Mouse (Mus musculus) cerebellum, adult 18-20 months (tissue): ENCODE measurements around the gene Mindy2.
A peak's percentile ranks its signal among the peaks of the same experiment; 100 is the strongest.

ENCODE experiments used
- DNase-seq, 2 experiments: peaks; one replicate each; pipeline ENCODE4 v3.0.0; 2021

The Mindy2 gene

DNA sequence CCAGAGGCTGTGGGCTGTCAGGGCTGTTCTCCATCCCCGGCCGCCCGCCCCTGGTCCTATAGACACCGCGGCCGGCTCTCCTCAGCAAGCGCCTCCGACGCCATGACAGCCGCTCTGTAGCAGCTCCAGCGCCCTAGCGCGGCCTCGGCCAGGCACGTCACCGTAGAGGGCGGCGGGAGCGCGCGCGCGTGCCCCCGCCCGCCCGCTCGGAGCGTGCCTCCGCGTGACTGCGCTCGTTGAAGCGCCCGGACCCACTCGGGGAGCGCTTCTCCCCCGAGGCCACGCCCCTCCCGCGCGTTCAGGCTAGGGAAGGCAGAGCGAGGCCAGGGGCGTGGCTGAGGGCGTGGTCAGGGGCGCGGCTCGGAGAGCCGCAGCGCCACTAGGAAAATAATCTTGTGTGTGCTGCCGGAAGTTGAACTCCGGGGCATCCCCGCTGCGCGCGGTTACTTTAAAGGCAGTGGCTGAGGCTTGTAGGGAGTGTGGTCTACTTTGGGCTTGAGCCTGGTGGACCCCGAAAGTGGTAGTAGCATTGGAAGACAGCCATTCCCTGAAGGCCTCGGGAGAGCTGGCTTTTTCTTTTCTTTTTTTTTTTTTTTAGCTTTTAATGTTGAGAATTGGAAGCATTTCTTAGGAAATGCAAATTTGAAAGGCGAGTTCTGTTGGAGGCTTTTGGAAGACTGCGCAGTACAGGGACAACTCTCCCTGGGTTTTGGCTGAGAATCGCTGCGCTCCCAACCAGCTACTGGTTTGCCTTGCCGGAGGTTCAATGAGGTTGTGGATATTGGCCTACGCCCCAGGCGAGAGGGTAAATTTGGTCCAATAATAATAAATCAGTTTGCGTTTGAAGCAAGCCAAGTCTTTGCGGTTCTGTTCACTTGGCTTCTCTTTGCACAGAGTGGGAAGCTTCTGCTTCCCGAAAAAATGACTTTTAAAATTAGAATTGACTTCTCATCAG is at the start of gene Mindy2:
TSS of gene Mindy2 (minus strand) at position 162 of the 955 bp plus-strand sequence.
- DNase-seq, result peak; percentile 100

DNA sequence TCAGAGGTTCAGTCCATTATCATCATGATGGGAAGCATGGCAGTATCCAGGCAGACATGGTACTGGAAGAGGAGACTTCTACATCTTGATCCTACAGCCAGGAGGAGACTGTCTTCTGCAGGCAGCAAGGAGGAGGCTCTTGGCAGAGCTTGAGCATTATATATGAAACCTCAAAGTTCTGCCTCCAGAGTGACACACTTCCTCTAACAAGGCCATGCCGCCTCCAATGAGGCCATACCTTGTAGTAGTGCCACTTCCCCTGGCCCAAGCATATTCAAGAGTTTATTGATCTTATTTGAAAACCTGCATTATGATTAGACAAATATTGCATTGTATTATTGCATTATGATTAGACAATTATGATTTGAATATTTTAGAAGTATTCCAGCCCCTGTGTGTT is 49.5 kb upstream of the Mindy2 start:
- DNase-seq, result no peak

DNA sequence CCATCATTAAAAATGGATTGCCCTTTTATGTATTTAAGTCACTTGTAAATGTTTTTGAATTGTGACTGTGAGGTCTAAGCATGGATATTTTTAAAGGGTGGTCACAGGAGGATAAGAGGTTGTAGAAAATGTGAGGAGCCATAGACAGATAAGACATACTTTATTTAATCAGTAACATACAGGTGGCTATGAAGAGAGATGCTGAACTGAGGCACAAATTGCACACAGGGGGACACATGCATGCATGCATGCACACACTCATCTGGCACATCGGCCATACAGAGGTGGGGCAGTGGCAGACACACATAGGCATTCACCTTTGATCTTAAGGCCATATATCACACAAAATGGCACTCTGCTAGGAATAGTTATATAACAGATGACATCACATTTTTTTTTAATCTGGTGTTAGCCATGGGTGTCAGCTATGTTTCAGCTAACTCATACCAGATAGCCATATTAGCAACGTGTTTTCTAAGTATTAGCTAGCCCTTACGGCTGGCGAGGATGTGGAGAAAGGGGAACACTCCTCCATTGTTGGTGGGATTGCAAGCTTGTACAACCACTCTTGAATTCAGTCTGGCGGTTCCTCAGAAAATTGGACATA is 46.7 kb upstream of the Mindy2 start:
- DNase-seq, result no peak

DNA sequence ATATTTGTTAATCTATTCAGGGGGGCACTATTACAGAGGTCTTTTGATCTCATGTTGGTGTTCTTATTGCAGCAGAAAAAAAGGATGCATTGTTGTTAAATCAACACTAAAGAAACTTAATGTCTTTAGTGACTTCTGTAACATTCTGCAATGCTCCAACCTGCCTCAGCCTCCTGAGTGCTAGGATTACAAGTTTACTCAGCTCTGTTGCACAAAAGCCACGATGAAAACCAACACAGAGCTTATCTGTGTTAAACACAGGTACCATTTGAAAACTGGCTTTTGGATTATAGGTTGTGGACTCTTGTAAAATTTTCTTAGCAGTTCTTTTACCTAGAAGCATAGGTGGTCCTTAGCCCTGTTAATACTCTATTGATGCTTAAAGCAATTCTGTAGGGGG is 41.1 kb upstream of the Mindy2 start:
- no peak for DNase-seq

DNA sequence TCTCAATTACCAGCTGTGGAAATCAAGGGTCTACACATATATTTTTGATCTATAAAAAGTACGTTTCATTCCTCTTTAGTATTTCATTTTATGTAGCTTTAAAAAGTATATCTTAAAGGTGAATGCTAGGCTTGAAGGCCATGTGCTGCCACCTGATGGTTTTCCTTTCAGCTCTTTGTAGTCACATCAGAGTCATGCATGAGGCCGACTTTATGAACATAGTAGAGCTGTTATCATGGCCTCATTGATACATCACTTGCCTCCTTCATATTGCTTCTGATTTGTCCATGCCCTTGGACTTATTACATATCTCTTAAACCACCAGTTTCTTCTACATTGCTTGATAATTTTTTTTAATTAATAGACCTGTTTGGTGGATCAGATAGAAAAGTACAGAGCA is 38.7 kb upstream of the Mindy2 start:
- DNase-seq, result no peak

DNA sequence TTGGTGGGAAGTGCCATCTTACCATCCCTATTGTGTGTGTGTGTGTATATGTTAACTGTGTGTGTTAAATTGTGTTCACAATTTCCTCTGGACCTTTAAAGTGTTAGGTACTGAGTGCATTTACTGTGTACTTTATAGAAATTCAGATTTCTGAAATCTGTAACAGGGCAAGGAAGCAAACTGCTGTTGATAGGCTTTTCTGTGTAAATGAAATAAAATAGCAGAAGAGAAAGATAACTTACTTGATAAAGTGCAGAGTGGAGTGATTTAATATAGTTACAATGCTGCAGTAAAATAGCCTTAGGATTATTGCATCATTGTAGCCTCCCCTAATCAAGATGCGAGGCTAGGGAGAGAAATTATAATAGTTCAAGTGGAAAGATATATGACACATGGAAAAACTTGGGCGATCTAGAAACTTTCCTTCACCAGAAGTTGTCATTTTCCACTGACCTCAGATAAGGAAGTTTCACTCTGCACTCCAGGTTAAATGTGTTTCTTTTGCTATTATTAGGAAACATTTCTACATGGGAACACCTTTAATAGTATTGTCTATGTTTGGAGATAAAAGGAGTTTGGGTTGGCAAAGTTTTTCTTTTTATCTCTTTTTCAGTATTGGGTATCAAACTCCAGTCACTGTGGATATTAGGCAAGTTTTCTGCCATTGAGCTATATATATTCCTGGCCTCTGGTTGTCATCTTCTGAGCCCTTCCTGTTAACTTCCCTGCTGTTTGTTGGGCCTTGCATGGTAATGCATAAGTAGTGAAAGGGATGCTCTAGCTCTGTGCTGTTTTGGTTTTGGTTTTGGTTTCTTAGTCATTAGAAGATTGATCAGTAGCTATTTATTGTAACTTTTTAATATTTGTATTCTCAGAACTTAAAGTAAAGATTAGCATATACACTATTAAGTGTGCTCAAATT is 35.1 kb upstream of the Mindy2 start:
- no peak for DNase-seq

DNA sequence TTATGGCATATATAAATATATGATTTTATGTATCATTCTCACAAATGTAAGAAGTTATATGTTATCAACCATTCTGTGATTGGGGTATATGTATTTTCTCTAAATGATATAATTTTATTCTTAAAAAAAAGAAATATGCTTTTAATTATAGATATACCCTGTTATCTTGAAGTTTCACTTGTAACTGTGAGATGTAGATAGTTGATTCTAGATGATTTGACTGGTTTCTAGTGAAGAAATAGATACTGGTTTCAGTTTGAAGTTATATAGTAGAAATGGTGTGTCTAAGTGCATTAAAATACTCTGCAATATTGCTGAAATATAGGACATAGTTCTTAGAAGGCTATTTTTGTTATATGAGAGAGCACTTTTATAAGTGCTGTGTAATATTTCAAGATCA is 33.6 kb upstream of the Mindy2 start:
- DNase-seq, result no peak

DNA sequence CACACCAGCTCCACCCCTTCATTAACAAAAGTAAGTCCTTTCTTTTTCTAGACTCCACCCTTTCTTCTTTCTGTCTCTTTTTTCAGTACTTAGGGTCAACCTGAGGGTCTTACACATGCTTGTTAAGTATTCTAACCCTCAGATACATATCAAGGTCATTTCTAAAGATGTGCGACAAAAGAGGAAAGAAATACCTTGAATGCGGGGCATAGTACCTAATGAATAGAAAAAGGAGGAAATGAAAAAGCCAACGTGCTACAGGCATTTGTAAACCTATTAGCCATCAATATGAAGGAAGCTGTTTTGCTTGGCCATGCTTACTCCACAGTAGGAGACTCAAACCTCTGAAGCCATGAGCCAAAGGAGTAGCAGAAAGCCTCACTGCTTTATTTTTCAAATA is 33.0 kb upstream of the Mindy2 start:
- no peak for DNase-seq

DNA sequence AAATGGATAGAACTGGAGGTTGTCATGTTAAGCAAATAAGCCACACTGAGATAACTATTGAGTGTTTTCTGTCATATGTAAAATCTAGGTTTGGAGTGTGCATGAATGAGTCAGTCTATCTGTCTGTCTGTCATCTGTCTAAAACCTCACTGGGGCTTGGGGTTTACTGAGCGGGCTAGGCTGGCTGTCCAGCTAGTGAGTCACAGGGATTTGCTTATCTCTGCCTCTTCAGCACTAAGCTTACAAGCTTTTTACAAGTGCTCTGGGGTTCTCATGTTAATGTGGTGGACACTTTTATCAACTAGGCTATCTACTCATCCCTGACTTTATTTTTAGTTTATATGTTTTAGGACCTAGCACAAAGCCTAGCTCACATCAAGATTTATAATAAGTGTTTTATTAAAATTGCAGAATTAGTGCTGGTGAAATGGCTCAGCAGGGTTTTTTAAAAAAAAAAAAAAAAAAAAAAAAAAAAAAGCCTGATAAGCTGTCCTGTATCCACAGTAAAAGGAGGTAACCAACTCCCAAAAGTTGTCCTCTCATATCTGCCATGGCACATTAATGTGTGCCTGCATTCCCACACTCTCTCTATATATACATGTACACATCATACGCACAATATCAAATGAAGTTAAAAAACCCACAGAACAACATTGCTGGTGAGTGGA is 31.5 kb upstream of the Mindy2 start:
- no peak for DNase-seq

DNA sequence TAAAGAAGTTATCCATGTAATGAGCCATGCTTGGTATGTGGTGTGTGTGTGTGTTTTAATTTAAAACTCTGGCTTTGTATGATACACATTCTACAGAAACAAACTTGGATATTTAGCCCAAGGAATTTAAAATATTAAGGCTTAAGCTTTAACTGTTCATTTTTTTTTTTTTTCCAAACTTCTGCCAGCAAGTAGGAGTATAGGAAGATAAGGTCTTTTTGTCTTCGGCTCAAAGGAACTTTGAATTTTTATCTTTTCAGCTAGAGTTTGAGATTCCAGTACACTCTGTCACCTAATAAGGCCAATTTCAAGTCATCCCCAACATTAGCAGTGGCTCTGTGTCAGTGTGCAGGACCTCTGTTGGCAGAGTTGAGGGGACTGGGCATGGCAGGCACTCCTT is 25.2 kb upstream of the Mindy2 start:
- DNase-seq, result no peak

DNA sequence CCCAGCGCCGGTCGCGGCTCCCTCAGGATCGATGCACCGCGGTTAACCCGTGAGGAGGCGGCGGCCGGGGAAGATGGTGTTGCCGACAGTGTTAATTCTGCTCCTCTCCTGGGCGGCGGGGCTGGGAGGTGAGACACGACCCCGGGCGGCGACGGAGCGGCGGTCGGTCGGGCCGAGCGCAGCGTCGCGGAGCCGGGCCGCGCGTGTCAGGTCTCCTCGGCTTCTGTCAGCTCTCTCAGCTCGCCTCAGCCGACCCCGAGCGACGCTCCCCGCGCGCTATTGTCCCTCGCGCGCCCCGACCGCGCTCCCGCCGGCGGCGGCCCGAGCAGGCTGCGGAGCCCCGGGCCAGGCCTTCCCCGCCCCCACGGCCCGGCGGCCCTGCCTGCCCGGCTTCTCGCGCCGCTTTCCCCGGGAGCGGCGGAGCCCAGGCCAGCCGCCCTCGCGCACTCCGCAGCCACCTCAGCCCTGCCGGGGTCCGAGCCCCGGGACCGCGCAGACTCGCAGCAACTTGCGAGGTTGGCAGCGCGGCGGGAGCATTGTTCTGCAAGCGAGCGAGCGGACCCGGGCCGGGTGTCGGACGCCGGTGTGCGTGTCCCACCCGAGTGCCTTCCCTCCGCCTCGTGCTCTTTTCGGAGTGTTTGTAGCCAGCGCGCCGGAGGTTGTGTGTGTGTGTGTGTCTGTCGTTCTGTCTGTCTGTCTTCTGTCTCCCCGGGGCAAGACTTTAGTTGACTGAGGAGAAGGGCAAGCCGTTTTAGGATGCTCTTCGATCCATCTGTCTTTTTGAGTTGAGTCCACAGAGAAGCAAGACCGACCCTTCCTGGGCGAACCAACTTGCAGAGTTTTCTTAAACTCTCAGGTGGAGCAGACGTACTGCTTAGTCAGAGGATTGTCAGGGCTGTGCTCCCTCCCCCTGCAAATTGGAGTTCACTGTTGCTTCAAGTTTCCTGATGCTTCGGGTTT is 22.4 kb upstream of the Mindy2 start:
- DNase-seq, result peak; percentile 55 to 74

DNA sequence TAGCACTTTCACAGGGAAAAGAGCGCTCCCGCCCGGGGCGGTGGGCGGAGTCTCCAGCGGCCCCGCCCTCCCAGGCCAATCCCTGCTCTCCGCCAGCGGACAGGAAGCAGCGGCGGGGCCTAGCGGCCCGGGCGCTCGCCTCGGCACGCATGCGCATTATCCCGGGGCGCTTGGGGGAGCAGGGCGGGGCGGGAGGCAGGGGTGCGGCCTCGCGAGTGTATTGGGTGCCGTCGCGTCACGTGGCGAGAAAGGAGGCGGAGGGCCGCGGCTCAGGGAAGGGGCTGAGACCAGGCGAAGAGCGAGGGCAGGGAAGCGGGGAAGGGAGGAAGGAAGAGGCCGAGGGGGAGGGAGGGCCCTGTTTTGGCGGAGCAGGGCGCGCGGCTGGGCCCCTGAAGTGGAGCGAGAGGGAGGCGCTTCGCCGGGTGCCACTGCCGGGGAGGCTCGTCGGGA is 21.7 kb upstream of the Mindy2 start, which contains the start of gene Adam10:
TSS of gene Adam10 (plus strand) at position 316 of the 450 bp plus-strand sequence.
- DNase-seq, result peak; percentile 99

DNA sequence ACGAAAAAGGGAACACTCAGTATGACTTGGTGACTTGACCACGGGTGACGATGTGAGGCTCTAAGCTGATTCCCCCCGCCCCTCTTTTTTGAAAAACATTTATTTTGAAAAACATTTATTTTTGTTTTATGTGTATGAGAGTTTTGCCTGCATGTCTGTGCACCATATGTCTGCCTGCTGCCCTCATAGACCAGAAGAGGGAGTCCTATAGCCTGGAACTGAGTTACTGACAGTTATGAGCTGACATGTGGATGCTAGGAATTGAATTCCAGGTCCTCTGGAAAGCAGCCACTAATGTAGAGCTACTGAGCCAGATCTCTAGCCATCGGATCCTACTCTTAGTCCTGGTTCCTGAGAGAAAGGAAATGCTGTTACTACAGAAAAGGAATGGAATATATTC is 19.0 kb upstream of the Mindy2 start:
- no peak for DNase-seq

DNA sequence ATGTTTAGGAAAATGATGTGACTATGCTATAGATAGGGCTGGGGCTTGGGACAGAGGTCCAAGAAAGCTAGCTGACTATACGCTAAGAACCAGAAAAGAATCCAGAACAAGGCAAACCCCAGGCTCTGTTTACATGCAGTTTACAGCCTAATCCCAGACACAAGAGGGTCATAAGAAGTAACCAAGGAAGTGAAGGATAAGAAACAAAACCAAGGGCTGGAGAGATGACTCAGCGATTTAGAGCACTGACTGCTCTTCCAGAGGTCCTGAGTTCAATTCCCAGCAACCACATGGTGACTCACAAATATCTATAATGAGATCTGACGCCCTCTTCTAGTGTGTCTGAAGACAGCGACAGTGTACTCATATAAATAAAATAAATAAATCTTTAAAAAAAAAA is 18.1 kb upstream of the Mindy2 start:
- no peak for DNase-seq

DNA sequence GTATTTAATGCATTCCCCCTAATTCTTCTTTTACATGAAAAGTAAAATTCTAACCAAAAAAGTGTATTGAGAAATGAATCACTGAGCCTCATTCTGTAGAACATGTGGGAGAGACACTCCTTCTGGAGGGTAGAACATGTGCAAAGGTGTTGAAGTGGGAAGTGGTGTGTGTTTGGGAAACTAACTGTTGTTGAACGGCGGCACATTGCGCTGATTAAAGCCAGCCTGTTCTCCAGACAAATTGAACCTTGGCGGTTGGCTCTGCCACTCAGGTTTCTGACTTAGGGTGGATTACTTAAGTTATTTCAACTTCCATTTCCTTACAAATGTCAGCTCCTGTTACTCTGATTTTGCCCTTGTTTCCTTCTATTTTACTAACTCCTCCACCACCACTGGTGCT is 16.7 kb upstream of the Mindy2 start:
- no peak for DNase-seq

DNA sequence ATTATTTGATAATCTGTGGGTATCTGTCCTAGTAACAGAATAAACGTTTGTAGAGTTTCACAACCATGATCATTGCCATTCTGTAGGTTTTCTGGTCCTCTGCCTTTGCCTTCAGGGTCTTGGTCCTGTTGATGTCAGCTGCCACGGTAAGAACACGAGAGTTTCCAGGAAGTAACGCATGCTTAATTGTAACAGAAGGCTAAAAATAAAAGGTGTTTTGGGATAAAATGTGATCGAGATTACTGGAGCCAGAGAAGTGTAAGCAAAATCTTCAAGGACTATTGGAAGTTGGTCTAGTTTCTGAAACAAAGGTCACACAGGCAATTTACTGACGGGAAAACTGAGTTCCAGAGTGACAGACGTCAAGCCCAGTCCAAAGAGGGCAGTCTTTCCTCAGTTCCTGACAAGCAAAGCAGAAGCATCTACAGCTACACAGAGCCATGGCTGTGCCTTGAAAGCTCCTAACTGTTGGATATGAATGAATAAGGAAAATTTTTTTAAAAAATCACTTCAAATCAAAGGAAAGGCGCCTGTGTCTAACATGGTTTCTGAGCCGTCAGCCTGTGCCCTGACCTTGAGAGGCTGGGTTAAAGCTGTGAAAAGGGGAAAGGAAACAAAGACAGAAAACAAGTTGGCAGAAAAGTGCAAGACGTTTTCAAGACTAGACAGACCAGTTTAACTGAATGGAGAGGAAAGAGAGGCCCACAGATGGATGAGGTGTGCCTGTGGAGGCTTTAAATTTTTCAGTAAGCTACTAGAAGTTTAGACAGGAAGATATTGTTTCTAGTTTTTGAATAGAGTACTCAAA is 15.0 kb upstream of the Mindy2 start:
- DNase-seq, result peak in 1 of 2 experiments; percentile 55

DNA sequence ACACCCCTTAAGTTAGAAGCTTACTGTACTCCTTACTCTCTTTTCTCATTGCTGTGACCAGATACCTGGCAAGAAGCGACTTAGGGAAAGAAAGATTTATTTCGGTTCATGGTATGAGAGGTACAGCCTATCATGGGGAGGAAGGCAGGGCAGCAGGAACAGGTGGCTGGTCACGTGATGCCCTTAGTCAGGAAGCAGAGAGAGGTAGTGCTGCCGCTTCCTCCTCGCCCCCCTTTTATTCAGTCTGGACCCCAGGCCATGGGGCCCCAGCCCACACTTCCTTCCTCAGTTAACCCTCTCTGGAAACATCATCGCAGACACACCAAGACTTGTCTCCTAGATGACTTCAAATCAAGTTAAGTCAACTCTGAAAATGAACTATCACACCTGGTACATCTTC is 14.3 kb upstream of the Mindy2 start:
- DNase-seq, result no peak

DNA sequence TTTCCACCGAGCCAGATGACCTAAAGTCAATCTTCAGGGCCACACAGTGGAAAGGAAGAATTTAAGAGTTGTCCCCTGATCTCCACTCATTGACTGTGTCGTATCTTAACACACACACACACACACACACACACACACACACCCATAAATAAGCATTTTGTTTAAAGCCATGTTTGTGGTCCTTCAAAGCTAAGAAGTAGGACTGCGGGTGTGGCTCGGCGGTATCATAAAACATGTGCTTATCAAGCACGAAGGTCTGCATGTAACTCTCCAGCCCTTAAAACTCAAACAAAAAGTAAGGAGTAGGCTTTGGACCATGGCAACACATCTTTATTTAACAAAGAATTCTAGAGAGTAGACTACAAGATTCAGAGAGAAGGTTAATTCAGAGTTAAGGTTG is 13.4 kb upstream of the Mindy2 start:
- DNase-seq, result no peak

DNA sequence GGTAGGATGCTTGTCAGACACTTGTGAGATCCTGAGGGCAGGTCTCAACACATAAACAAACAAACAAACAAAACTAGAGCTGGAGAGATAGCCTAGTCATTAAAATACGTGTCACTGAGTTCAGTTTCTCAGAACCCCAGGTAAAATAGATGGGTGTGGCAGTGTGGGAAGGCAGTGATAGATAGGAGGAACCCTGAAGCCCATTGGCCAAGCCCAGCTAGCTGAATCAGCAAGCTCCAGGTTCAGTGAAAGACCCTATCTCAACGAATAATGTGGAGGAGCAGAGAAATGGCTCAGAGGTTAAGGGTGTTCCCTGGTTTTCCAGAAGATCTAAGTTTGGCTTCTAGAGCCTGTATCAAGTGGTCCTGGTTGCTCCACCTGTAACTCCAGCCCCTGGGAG is 12.2 kb upstream of the Mindy2 start:
- no peak for DNase-seq

DNA sequence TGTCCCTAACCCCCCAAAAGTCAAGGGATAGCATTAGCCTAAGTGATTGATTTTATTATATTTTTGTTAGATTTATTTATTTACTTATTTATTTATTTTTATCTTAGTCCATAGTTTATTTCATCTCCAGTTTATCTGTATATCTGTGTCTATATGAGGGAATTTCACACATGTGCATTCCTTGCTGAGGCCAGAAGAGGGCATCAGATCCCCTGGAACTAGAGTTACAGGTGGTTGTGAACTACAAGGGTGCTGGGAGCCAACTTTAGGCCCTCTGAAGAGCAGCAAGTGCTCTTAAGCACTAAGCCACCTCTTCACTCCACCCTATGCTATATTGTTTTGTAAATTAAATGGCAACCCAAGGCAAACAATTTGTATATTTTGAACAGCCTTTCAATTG is 11.1 kb upstream of the Mindy2 start:
- no peak for DNase-seq
